Mouse (Mus musculus) hindbrain, embryonic 11.5 days (tissue): ENCODE results near the gene Cd69. TPM values are rescaled to one million over a fixed set of nuclear protein-coding genes. Genes with fewer than 3 reads are reported as not detected.

Experiments used
- ATAC-seq: fragments of 200-750 bp; cut with Nextera tagmentation; 2 replicates; pipeline ENCODE4 v1.8.0; 2017; ENCODE audit warnings: mild to moderate bottlenecking, moderate TSS enrichment, moderate library complexity; ENCODE audit not compliant: low FRiP score
- DNase-seq: peaks from one replicate; pipeline ENCODE4 v3.0.0-alpha.2; 2015; ENCODE audit warnings: low spot score
- H3K27ac ChIP-seq: fragments of 300-500 bp; sonication (generic); 2 replicates; pipeline ENCODE4 v1.5.1; 2014; ENCODE audit warnings: mild to moderate bottlenecking, low read depth, low read length
- H3K27me3 ChIP-seq: fragments of 300-500 bp; sonication (generic); 2 replicates; pipeline ENCODE4 v1.6.1; 2014; ENCODE audit warnings: mild to moderate bottlenecking, low read length, moderate library complexity, mixed read lengths; ENCODE audit not compliant: control insufficient read depth, insufficient read depth
- H3K36me3 ChIP-seq: fragments of 300-500 bp; sonication (generic); 2 replicates; pipeline ENCODE4 v1.6.1; 2014; ENCODE audit warnings: mild to moderate bottlenecking, low read length, moderate library complexity, mixed read lengths; ENCODE audit not compliant: control insufficient read depth, insufficient read depth
- H3K4me1 ChIP-seq: fragments of 300-500 bp; sonication (generic); replicated peaks from 2 replicates; pipeline ENCODE4 v1.6.1; 2014; ENCODE audit warnings: low read length, mixed read lengths; ENCODE audit not compliant: control insufficient read depth, insufficient read depth
- H3K4me2 ChIP-seq: fragments of 300-500 bp; sonication (generic); replicated peaks from 2 replicates; pipeline ENCODE4 v1.6.1; 2014; ENCODE audit warnings: mild to moderate bottlenecking, low read depth, low read length
- H3K4me3 ChIP-seq: fragments of 300-500 bp; sonication (generic); 2 replicates; pipeline ENCODE4 v1.5.1; 2014; ENCODE audit warnings: low read depth, low read length
- H3K9ac ChIP-seq: fragments of 300-500 bp; sonication (generic); 2 replicates; pipeline ENCODE4 v1.6.1; 2014; ENCODE audit warnings: low read depth, low read length
- H3K9me3 ChIP-seq: fragments of 300-500 bp; sonication (generic); 2 replicates; pipeline ENCODE4 v1.6.1; 2016; ENCODE audit warnings: low read length; ENCODE audit not compliant: control insufficient read depth
- WGBS: fragments of 180-500 bp; shearing (Covaris S2); extraction: QIAGEN DNeasy Blood & Tissue Kit; methylation state at CpG from one replicate; pipeline ENCODE4 v1.1.7; 2014; 5-methylcytosine and 5-hydroxymethylcytosine counted together
- polyA plus RNA-seq: library from polyadenylated mRNA; unstranded; fragments of >200 nt; fragmentation: Nextera tagmentation; extraction: Ambion mirVana; gene quantifications from 2 replicates; pipeline ENCODE4 v1.2.1, GENCODE M21; 2014

The Cd69 gene
- polyA plus RNA-seq, 1 experiment from 2014 or later: 0.09 TPM

GRCm38 (mm10) chr6:129260034-129260433 lies 15.2 kb downstream of the Cd69 start:
- no peak for DNase-seq
- no peaks in the 10 kb centered on the region for H3K36me3 ChIP-seq
- ATAC-seq: no peak
- H3K9ac ChIP-seq: no peak overlapping the region
- H3K4me2 ChIP-seq: no peak overlapping the region
- H3K4me1 ChIP-seq: no peaks in the 10 kb centered on the region
- H3K4me3 ChIP-seq: no peak overlapping the region
- H3K27ac ChIP-seq: no peak overlapping the region
- no peaks in the 10 kb centered on the region for H3K9me3 ChIP-seq
- H3K27me3 ChIP-seq: no peaks in the 10 kb centered on the region

GRCm38 (mm10) chr6:129256018-129256417 lies 19.2 kb downstream of the Cd69 start:
- ATAC-seq (0 out of 2 replicates have a peak, but pooled peaks have one; percentile 23), DNase-seq (peak; percentile 23)
- Histone ChIP-seq H3K27ac (no peak overlapping the region), H3K27me3 (no peaks in the 10 kb centered on the region), H3K4me1 (no peaks in the 10 kb centered on the region), H3K9me3 (no peaks in the 10 kb centered on the region), H3K36me3 (no peaks in the 10 kb centered on the region), H3K4me3 (no peak overlapping the region), H3K4me2 (no peak overlapping the region), H3K9ac (no peak overlapping the region)
- WGBS: 64% methylated on average over 7 of the region's 7 CpGs

GRCm38 (mm10) chr6:129254949-129255602 lies 20.2 kb downstream of the Cd69 start:
- WGBS: 24% methylated on average over 4 of the region's 4 CpGs
- peak; percentile 72 for DNase-seq
- Histone ChIP-seq H3K4me2 (no peak overlapping the region), H3K27ac (no peak overlapping the region), H3K27me3 (no peaks in the 10 kb centered on the region), H3K36me3 (no peaks in the 10 kb centered on the region), H3K4me3 (no peak overlapping the region), H3K9me3 (no peaks in the 10 kb centered on the region), H3K4me1 (no peaks in the 10 kb centered on the region), H3K9ac (no peak overlapping the region)
- peak; percentile 50; the same call in 1 of the 2 replicates for ATAC-seq

- H3K27ac ChIP-seq: no peak overlapping the region
- H3K4me3 ChIP-seq: no peak overlapping the region
- no peaks in the 10 kb centered on the region for H3K4me1 ChIP-seq
- H3K4me2 ChIP-seq: no peak overlapping the region
- H3K9ac ChIP-seq: no peak overlapping the region
- WGBS: 79% methylated on average over 4 of the region's 4 CpGs
- no peak for ATAC-seq
- no peak for DNase-seq
- H3K27me3 ChIP-seq: no peaks in the 10 kb centered on the region
- no peaks in the 10 kb centered on the region for H3K36me3 ChIP-seq
- H3K9me3 ChIP-seq: no peaks in the 10 kb centered on the region
Measured at GRCm38 (mm10) chr6:129254314-129254713, 20.9 kb downstream of the Cd69 start.

GRCm38 (mm10) chr6:129248243-129248642 lies 27.0 kb downstream of the Cd69 start:
- no peaks in the 10 kb centered on the region for H3K36me3 ChIP-seq
- H3K9me3 ChIP-seq: no peaks in the 10 kb centered on the region
- DNase-seq (peak; percentile 11), ATAC-seq (no peak)
- H3K9ac ChIP-seq: no peak overlapping the region
- no peak overlapping the region for H3K27ac ChIP-seq
- H3K4me2 ChIP-seq: no peak overlapping the region
- H3K4me3 ChIP-seq: no peak overlapping the region
- H3K4me1 ChIP-seq: no peaks in the 10 kb centered on the region
- no peaks in the 10 kb centered on the region for H3K27me3 ChIP-seq

GRCm38 (mm10) chr6:129246992-129247391 lies 28.2 kb downstream of the Cd69 start:
- no peaks in the 10 kb centered on the region for H3K9me3 ChIP-seq
- no peak overlapping the region for H3K27ac ChIP-seq
- no peaks in the 10 kb centered on the region for H3K27me3 ChIP-seq
- ATAC-seq: no peak
- no peak for DNase-seq
- no peaks in the 10 kb centered on the region for H3K4me1 ChIP-seq
- no peak overlapping the region for H3K4me3 ChIP-seq
- no peaks in the 10 kb centered on the region for H3K36me3 ChIP-seq
- H3K9ac ChIP-seq: no peak overlapping the region
- 83% methylated on average over 1 of the region's 1 CpGs for WGBS
- H3K4me2 ChIP-seq: no peak overlapping the region

GRCm38 (mm10) chr6:129245793-129246192 lies 29.4 kb downstream of the Cd69 start:
- H3K4me2 ChIP-seq: no peak overlapping the region
- H3K36me3 ChIP-seq: no peaks in the 10 kb centered on the region
- H3K4me3 ChIP-seq: no peak overlapping the region
- H3K4me1 ChIP-seq: no peaks in the 10 kb centered on the region
- H3K27me3 ChIP-seq: no peaks in the 10 kb centered on the region
- no peaks in the 10 kb centered on the region for H3K9me3 ChIP-seq
- DNase-seq (no peak), ATAC-seq (no peak)
- H3K9ac ChIP-seq: no peak overlapping the region
- no peak overlapping the region for H3K27ac ChIP-seq

- ATAC-seq: no peak
- no peaks in the 10 kb centered on the region for H3K4me1 ChIP-seq
- 68% methylated on average over 6 of the region's 6 CpGs for WGBS
- DNase-seq: no peak
- H3K36me3 ChIP-seq: no peaks in the 10 kb centered on the region
- no peaks in the 10 kb centered on the region for H3K27me3 ChIP-seq
- no peaks in the 10 kb centered on the region for H3K9me3 ChIP-seq
- no peak overlapping the region for H3K4me2 ChIP-seq
- H3K9ac ChIP-seq: no peak overlapping the region
- no peak overlapping the region for H3K4me3 ChIP-seq
- no peak overlapping the region for H3K27ac ChIP-seq
Measured at GRCm38 (mm10) chr6:129241907-129242306, 33.3 kb downstream of the Cd69 start.

GRCm38 (mm10) chr6:129241471-129241870 lies 33.8 kb downstream of the Cd69 start:
- no peaks in the 10 kb centered on the region for H3K27me3 ChIP-seq

More at GRCm38 (mm10) chr6:129241471-129241870, 33.8 kb downstream of the Cd69 start:
- DNase-seq: no peak
- WGBS: 70% methylated on average over 5 of the region's 5 CpGs
- no peak for ATAC-seq
- no peak overlapping the region for H3K27ac ChIP-seq
- no peak overlapping the region for H3K4me2 ChIP-seq
- H3K36me3 ChIP-seq: no peaks in the 10 kb centered on the region
- no peaks in the 10 kb centered on the region for H3K9me3 ChIP-seq
- H3K4me1 ChIP-seq: no peaks in the 10 kb centered on the region
- no peak overlapping the region for H3K4me3 ChIP-seq
- H3K9ac ChIP-seq: no peak overlapping the region
